Mouse (Mus musculus) kidney, adult 9 months (tissue): ENCODE results near the gene Atg4d.
"Not testable (repeated sequence)": the region's sequence is repeated elsewhere in the genome, so short reads cannot be mapped to it uniquely, and the experiment has no call there.

Experiments used
- DNase-seq: peaks from one replicate; pipeline ENCODE4 v3.0.0; 2022

Gene Atg4d

DNA sequence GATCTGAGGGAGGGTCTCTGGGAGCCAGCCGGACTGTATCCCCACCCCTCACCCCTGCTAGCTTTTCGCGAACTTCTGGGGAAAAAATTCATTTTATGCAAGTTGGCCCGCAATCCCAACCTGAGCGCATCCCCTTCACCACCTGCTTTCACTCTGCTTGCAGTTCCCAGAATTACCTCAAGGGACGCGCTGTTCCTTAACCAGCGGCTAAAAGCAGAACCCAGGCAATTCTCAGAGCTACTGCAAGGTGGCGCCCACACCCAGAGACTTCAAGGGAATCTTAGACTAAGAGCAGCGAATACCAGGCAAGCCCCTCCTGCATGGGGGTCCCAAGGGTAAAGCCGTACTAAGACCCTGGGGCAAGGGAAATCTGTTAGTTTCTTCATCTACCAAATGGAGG is 23.8 kb upstream of the Atg4d start:
- peak; percentile 91 for DNase-seq

- no peak for DNase-seq
These were observed 21.2 kb upstream of the Atg4d start for GRCm38 (mm10) chr9:21243826-21244427.

DNA sequence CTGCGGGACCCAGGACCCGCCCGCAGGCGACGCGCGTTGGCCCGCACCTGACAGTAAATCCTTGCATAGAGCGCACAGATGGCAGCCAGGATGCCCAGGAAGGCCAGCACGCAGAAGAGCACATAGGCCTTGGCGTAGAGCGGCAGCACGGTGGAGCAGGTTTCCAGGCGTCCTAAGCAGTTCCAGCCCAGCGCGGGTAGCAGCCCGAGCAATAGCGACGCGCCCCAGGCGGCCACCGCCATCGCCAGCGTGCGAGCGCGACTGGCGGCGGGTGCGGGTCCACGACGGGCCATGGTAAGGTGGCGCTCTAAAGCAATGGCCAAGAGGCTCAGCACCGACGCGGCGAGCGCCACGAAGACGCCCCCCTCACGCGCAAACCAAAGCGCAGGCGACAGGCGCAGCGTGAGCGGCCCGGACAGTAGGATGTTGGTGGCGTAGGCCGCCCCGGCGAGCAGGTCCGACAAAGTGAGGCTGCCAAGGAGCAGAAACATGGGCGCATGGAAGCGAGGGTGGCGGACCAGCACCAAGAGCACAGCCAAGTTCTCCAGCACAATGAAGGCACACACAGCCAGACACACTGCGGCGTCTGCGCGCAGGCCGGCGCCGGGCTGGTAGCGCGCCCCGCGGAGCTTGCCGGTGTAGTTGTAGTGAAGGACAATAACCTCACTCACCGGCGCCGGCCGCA is 20.5 kb upstream of the Atg4d start:
- DNase-seq, result no peak

- DNase-seq, result no peak
These were observed 20.0 kb upstream of the Atg4d start for GRCm38 (mm10) chr9:21245113-21245487.

GRCm38 (mm10) chr9:21246342-21246741 is 18.8 kb upstream of the Atg4d start:
- no peak for DNase-seq

DNA sequence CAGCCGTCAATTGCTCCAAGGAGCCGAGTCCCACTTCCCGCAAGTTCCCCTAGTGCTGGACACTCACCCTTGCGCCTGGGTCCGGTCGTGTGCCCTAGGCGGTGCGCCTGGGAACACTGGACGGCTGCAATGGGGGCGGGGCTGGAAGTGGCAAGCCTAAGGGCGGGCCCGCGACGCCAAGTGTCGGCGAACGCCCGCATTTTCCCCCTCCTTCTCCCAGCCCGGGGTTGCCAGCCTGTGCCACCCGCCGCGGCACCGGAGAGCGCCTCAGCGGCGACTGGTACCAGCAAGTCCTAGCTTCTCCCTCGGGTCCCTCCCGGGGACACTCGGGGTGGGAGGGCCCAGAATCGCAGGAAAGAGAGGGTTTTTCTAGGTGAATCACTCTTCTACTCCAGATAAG is 16.8 kb upstream of the Atg4d start, which contains the start of gene S1pr5:
Gene S1pr5 (minus strand): TSS at position 118 of the 400 bp plus-strand sequence.
- DNase-seq, result peak; percentile 54

DNA sequence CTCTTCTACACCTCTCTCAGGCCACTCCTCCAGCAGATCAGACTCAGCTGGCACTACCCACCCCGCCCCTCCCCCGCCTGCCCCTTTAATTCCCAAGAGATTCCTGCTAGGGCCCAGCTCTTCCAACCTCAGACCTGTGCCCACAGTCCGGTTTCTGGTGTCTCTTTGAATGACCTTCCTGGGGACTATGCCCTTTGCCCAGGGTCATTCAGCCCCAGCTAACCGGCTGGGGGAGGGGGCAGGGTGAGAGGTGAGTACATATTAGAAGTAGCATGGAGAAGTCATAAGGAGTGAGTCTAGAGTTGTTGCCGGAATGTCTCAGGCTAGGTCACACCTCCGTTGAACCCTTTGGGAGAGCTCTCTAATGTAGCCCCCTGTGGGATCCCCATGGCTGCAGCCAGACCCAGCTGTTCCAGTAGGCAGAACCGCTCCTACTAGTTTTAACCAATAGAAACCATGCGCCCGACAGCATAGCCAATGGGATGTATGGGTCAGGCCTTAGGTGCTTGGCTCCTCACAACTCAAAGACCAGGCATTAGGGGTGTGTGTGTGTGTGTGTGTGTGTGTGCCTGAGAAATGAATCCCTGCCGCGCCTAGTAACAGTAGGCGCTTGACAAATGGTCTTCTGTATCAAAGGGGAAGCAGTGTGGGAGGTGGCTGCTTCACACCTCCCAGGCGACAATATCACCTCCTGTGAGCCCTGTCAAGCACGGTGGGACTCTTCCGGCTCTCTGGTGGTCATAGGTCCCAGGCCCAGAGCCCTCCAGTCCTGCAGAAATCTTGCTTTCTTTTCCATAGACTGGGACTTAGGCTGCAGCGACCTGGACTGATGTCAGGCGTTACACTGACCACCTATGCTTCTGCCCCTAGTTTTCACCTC is 15.2 kb upstream of the Atg4d start:
- DNase-seq, result peak; percentile 50

DNA sequence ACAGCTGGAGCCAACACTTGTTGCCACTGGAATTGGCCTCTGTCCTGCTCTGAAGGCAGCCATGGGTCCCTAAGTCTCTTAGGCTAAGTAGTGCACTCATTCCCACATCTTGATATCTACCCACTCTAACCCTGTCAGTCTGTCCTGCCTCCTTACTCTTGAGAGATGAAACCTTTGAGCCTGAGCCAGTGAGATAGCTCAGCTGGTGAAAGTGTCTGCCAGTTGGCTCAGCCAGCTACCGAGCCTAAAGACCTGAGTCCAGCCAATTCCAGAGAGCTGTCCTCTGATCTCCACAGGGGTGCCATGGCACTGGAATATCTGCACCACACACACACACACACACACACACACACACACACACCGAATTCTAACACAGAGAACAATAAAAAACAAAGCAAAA is 14.6 kb upstream of the Atg4d start:
- DNase-seq, result no peak

GRCm38 (mm10) chr9:21251116-21251735 is 13.9 kb upstream of the Atg4d start:
- DNase-seq, result no peak

GRCm38 (mm10) chr9:21254690-21255089 is 10.4 kb upstream of the Atg4d start:
- no peak for DNase-seq

DNA sequence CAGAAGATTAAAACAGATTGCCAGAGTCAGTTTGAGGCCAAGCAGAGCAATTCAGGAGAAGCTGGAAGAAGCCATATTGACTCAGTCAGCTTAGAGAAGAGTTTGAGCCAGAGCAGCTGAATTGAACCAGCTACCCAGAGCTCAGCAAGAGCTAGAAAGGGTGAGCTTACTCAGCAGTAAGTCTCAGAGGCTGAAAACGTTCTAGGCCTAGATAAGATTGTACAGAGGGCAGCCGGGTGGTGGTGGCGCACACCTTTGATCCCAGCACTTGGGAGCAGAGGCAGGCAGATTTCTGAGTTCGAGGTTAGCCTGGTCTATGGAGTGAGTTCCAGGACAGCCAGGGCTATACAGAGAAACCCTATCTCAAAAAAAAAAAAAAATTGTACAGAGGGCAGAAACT is 8.7 kb upstream of the Atg4d start:
- DNase-seq, result not testable (repeated sequence)

GRCm38 (mm10) chr9:21260491-21261040 is 4.5 kb upstream of the Atg4d start:
- DNase-seq, result no peak

GRCm38 (mm10) chr9:21261831-21262230 is 3.3 kb upstream of the Atg4d start:
- DNase-seq, result no peak

GRCm38 (mm10) chr9:21264272-21264999 is 657 bp upstream of the Atg4d start:
- DNase-seq, result no peak

DNA sequence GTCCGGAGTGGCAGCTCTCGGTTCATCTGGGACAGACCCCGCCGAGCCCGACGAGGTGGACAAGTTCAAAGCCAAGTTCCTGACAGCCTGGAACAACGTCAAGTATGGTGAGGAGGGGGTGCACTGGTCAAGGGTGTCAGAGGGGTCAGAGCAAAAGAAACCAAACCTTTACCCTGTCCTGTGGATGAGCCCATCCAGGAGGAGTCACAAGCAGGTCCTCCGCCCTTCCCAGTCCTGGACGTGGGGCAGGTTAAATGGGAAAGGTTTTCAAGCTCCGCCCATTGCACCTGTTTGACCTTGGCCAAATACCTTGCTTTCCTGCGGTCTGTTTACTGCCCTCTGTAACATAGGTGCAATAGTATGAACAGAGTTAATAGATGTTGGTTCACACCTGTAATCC is 518 bp downstream of the Atg4d start:
- peak; percentile 80 for DNase-seq

DNA sequence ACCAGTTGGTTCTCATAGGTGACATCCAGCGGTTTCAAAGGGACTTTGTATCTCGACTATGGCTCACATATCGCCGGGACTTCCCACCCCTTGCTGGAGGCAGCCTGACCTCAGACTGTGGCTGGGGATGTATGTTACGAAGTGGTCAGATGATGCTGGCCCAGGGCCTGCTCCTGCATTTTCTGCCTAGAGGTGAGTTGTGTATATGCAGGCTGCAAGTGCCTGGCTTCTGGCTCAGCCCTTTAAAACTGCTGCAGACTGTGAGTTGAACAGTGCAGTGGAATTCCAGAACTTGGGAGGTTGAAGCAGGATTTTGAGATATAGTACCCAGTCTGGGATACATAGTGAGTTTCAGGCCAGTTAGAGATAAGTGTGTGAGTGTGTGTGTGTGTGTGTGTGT is 1.8 kb downstream of the Atg4d start:
- DNase-seq, result no peak

- no peak for DNase-seq
These were observed 3.2 kb downstream of the Atg4d start for GRCm38 (mm10) chr9:21268305-21268704.

DNA sequence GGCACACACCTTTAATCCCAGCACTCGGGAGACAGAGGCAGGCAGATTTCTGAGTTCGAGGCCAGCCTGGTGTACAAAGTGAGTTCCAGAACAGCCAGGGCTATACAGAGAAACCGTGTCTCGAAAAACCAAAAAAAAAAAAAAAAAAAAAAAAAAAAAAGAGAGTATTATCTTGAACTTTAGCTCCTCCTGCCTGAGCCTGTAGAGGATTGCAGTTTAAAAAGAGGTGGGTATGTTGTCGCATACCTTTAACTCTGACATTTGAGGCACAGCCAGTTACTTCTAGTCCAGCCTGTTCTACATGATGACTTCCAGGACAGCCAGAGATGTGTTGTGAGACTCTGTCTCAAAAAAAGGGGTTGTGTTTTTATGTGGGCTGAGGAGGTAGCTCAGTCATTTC is 4.5 kb downstream of the Atg4d start:
- not testable (repeated sequence) for DNase-seq

DNA sequence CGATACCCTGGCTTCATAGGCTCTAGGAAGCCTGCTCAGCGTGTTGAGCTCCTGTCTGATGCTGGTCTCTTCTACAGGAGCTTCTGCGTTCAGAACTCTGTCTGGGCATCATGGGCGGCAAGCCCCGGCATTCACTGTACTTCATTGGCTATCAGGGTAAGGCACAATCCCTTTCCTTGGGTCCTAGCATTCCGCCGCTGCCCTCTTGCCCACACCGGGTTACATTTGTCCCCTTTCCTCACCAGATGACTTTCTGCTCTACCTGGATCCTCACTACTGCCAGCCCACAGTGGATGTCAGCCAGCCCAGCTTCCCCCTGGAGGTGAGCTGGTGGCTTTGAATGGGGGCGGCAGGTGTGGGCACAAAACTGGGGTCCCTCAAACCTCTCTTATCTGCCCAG is 7.3 kb downstream of the Atg4d start:
- no peak for DNase-seq

GRCm38 (mm10) chr9:21273094-21273493 is 8.0 kb downstream of the Atg4d start:
- no peak for DNase-seq

DNA sequence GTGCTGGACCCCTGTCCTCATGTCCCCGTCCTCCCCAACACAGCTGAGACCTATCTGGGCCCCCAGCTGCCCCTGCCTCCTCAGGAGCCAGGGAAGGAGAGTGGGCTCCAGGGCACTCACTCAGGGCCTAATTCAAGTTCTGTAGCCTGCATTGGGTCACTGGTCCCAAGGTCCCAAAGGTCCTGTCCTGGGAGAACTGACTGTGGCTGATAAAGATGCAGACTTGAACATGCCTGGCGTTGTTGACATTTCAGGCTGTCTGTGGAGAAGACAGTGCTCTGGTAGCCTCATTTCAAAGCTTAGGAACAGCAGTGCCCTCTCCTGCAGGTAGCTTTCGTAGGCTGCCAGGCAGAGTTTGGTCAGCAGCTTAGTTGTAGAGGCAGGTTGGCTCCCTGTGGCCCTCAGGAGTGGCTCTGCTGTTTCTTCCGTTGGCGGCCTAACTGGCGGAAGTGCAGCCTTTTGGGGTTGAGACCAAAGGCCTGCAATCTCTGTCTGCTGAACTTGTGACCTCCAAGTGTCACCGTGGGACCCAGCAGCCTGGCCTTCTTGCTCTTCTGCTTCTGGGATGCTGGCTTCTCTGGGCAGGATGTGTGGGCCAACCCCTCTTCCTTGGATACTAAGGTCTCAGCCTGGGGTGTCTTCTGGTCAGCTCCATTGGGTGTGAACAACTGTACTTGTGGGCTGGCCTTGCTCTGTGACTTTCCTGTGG is 8.6 kb downstream of the Atg4d start:
- DNase-seq, result no peak

DNA sequence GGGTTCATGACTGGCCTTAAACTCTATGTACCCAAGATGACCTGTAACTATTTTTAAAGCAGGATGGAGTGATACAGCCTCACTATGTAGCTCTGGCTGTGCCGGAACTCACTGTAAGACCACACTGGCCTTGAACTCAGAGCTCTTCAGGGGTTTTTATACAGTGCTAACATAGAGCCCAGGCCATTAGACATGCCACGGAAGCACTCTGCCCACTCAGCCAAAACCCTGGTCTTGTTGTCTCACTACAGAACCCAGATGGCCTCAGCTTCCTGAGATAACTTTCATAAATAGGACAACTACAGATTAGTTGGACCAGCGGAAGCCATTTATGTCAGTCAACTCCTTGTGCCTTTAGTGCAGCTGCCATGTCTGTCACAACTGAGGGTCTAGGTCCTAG is 9.2 kb downstream of the Atg4d start:
- no peak for DNase-seq
